Mouse (Mus musculus) ovary, adult 10 weeks (tissue): ENCODE measurements around the gene Trim43a. TPM values are rescaled to one million over a fixed set of nuclear protein-coding genes. Genes with fewer than 3 reads are reported as not detected.

ENCODE experiments used
- polyA plus RNA-seq: library from polyadenylated mRNA; stranded (reverse); fragments of 350-450 nt; fragmentation: Illumina TruSeq; extraction: RNeasy Lipid Tissue Mini Kit (QIAGEN cat#74804); gene quantifications from one replicate; pipeline ENCODE4 v1.2.3, GENCODE M21; 2014

The Trim43a gene
- not detected for polyA plus RNA-seq

DNA sequence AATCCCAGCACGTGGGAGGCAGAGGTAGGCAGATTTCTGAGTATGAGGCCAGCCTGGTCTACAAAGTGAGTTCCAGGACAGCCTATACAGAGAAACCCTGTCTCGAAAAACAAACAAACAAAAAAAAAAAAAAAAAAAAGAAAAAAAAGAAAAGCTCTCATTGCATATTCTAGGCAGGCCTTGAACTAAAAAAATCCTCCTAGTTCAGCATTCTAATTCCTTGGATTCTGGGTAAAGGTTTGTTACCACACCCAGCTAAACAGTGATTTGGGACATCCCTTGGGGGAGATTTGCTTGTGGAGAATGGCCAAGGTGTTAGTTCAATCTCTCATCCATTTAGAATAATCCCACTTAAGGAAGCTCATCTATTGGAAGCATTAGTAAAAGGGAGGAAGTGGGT, at the start of gene Trim43a:
TSS of gene Trim43a (plus strand) at position 301 of the 400 bp plus-strand sequence.

DNA sequence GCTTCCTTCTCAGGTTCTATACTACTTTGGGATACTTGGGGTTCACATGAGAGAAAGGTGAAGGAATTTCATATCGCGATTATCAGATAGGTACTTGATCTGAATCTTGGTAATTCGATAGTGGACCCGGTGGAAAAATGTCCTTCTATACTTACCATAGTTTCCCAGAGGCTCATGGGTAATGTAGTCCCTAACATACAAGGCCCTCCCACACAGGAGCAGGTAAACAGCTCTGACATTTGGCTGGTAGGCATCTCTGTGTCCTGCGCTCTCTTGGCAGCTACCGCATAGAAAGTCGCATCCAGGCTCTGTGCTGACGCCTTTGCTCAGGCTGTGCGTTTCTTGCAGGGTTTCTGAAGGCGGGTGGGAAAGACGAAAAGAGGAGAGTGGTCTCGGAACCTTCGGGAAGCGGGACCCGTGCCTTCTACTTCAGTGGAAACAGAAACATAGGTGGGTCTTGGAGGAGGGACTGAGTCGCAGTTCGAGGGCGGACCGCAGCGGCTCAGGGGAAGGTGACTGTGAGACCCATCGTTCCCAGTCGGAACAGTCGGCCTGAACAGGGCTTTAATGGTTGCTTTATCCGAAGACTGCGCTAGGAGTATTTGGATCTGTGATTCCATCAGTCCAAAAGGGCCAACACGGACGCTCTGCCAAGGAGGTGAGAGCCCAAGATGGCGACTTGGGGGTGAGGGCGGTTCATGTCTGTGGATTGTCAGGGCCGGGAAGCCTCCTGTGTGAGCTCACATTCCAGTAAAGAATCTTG, 32.7 kb upstream of the Trim43a start, which contains the start of gene Zfp949:
TSS of gene Zfp949 (plus strand) at position 170 of the 763 bp plus-strand sequence.

Other genes with a start within 250 kb of the Trim43a start
- gene Snx14, start 141.9 kb upstream of the Trim43a start, polyA plus RNA-seq = 62.9 TPM
- gene Gm20537, start 124.3 kb upstream of the Trim43a start, polyA plus RNA-seq = 7.9 TPM
- 521 TPM for gene Syncrip, start 98.3 kb upstream of the Trim43a start, polyA plus RNA-seq
- 22.6 TPM for gene Zfp949, start 32.9 kb upstream of the Trim43a start, polyA plus RNA-seq
- 29.0 TPM for gene Mthfsl, start 139.4 kb downstream of the Trim43a start, polyA plus RNA-seq
- gene Bcl2a1d, start 151.0 kb downstream of the Trim43a start, polyA plus RNA-seq = 8.5 TPM